Mouse (Mus musculus) liver, embryonic 12.5 days (tissue): ENCODE measurements around the gene Gm5134. TPM values are rescaled to one million over a fixed set of nuclear protein-coding genes. Genes with fewer than 3 reads are reported as not detected.
A peak's percentile ranks its signal among the peaks of the same experiment; 100 is the strongest.

Source experiments
- ATAC-seq: fragments of 200-750 bp; cut with Nextera tagmentation; 2 replicates; pipeline ENCODE4 v1.8.0; 2017; ENCODE audit warnings: moderate number of reproducible peaks, mild to moderate bottlenecking, moderate library complexity
- H3K27ac ChIP-seq: fragments of 300-500 bp; sonication (generic); 2 replicates; pipeline ENCODE4 v1.5.1; 2016; ENCODE audit warnings: mild to moderate bottlenecking
- H3K27me3 ChIP-seq: fragments of 300-500 bp; sonication (generic); replicated peaks from 2 replicates; pipeline ENCODE4 v1.6.1; 2016; ENCODE audit warnings: mild to moderate bottlenecking, moderate library complexity
- H3K36me3 ChIP-seq: fragments of 300-500 bp; sonication (generic); 2 replicates; pipeline ENCODE4 v1.6.1; 2016; ENCODE audit warnings: mild to moderate bottlenecking, moderate library complexity
- H3K4me1 ChIP-seq: fragments of 300-500 bp; sonication (generic); 2 replicates; pipeline ENCODE4 v1.6.1; 2016
- H3K4me2 ChIP-seq: fragments of 300-500 bp; sonication (generic); 2 replicates; pipeline ENCODE4 v1.6.1; 2016; ENCODE audit warnings: mild to moderate bottlenecking, moderate library complexity
- H3K4me3 ChIP-seq: fragments of 300-500 bp; sonication (generic); 2 replicates; pipeline ENCODE4 v1.5.1; 2016; ENCODE audit warnings: mild to moderate bottlenecking, moderate library complexity
- H3K9ac ChIP-seq: fragments of 300-500 bp; sonication (generic); 2 replicates; pipeline ENCODE4 v1.6.1; 2016; ENCODE audit warnings: mild to moderate bottlenecking, moderate library complexity
- H3K9me3 ChIP-seq: fragments of 300-500 bp; sonication (generic); replicated peaks from 2 replicates; pipeline ENCODE4 v1.6.1; 2016; ENCODE audit warnings: mild to moderate bottlenecking, moderate library complexity
- WGBS: fragments of 180-500 bp; shearing (Covaris S2); methylation state at CpG from one replicate; pipeline ENCODE4 v1.1.7; 2016; ENCODE audit not compliant: insufficient replicate concordance; 5-methylcytosine and 5-hydroxymethylcytosine counted together
- polyA plus RNA-seq: library from polyadenylated mRNA; unstranded; fragments of >200 nt; fragmentation: Nextera tagmentation; extraction: Ambion mirVana; gene quantifications from 2 replicates; pipeline ENCODE4 v1.2.1, GENCODE M21; 2016

Gene Gm5134
- polyA plus RNA-seq, 1 experiment from 2014 or later: 0.07 TPM

DNA sequence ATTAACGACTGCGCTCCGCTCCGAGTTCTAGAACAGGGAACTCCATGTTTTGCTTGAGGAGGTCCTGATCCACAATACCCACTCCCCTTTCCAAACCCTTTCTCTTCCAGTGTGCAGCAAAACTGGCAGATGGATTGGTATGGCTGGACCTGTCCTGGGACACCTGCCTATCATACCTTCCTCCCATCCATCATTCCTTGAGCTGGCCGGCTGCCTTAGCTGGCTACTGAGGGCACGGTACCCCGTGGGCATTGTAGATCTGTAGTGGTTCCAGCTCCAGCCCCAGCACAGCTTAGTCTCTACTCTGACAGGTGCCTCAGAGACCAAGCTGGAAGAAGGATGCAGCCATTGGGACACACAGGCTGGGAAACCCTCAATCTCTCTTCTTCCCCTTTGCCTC is 23.0 kb upstream of the Gm5134 start:
- ATAC-seq: no peak
- 31% methylated on average over 7 of the region's 7 CpGs for WGBS
- no peak overlapping the region for H3K9ac ChIP-seq
- H3K4me1 ChIP-seq: peaks cover 41% of the 10 kb centered on the region
- no peak overlapping the region for H3K4me3 ChIP-seq
- H3K9me3 ChIP-seq: no peaks in the 10 kb centered on the region
- no peaks in the 10 kb centered on the region for H3K36me3 ChIP-seq
- H3K4me2 ChIP-seq: peak overlapping the region; percentile 85
- H3K27me3 ChIP-seq: peaks cover 79% of the 10 kb centered on the region
- H3K27ac ChIP-seq: no peak overlapping the region

DNA sequence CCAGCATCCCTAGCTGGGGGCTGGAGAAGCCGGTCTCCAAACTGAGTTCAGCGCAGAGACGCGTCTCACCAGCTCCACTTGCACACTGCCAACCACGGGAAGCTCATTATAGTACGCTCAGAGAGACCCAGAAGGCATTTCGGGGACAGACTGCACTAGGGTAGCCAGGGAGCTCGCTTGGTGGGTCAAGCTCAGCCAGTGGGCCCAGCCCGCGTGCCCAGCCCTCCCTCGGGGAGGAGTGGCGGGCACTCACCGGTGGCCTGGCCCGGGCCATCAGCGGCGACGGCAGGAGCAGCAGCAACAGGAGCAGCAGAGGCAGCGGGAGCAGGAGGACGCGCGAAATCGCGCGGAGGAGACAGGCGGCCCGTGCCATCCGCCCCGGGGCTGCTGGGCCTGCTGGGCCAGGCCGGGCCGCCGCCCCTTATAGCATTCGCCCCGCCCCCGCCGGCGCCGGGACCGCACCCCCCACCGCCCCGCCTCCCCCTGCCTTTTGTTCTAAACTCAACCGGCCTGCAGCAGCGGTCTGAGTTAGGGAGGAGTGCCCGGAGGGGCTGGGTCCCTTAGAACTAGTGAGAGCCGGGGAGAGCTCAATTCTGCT is 22.1 kb upstream of the Gm5134 start:
- H3K4me2 ChIP-seq: peak overlapping the region; percentile 85
- peaks cover 50% of the 10 kb centered on the region for H3K4me1 ChIP-seq
- H3K36me3 ChIP-seq: peaks cover 5% of the 10 kb centered on the region
- no peaks in the 10 kb centered on the region for H3K9me3 ChIP-seq
- peak; percentile 20; the same call in 1 of the 2 replicates for ATAC-seq
- 2% methylated on average over 44 of the region's 44 CpGs for WGBS
- peak overlapping the region; percentile 65 for H3K9ac ChIP-seq
- H3K27me3 ChIP-seq: peaks cover 71% of the 10 kb centered on the region
- peak overlapping the region; percentile 57 for H3K4me3 ChIP-seq
- H3K27ac ChIP-seq: no peak overlapping the region

DNA sequence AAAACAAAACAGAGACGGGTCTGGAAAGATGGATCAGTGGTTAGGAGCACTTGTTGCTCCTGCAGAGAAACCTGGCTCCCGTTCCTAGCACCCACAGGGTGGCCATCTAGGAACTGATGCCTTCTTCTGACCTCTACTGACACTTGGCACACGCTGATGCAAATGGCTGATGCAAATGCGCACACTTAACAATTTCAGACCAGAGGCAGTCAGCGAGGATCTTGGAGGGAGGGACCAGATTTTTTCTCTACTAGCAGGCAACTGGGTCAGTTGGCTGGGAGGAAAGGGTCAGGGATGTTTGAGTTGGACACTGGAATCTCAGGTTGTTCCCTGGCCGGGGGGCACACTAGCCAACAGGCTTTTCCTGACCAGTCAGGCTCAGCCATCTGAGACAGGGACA is 21.4 kb upstream of the Gm5134 start, which contains the start of gene Chchd10:
Chchd10 (plus strand) TSS at position 240 of the 400 bp plus-strand sequence.
- Histone ChIP-seq H3K27me3 (peaks cover 64% of the 10 kb centered on the region), H3K9me3 (no peaks in the 10 kb centered on the region), H3K9ac (peak within 1 kb of the TSS; percentile 65), H3K4me1 (peaks cover 57% of the 10 kb centered on the region), H3K4me2 (peak within 1 kb of the TSS; percentile 85), H3K36me3 (peaks cover 13% of the 10 kb centered on the region), H3K4me3 (peak within 1 kb of the TSS; percentile 57), H3K27ac (no peak within 1 kb of the TSS)
- no peak for ATAC-seq
- WGBS: 36% methylated on average over 6 of the region's 6 CpGs

DNA sequence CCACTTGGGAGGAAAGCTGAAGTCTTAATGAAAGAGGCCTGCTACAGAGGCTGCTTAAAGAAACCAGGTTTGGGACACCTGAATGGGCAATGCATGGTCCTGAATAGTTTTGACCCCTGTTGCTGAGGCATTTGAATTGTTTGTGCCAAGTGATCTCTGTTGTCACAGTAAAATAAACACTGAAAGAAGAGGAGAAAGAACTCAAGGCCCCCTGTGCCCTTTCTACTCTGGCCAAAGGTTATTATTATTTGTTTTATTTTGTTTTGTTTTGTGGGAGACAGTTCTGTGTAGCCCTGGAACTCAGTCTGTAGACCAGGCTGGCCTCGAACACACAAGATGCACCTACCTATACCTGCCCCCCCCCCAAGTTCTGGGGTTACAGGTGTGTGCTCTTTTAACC is 19.3 kb upstream of the Gm5134 start:
- Histone ChIP-seq H3K4me2 (peak overlapping the region; percentile 94), H3K4me3 (peak overlapping the region; percentile 75), H3K4me1 (peaks cover 75% of the 10 kb centered on the region), H3K27me3 (peaks cover 43% of the 10 kb centered on the region), H3K27ac (no peak overlapping the region), H3K9ac (peak overlapping the region; percentile 83; the same call in 1 of the 2 replicates), H3K9me3 (no peaks in the 10 kb centered on the region), H3K36me3 (peaks cover 15% of the 10 kb centered on the region)
- no peak for ATAC-seq
- 61% methylated on average over 1 of the region's 1 CpGs for WGBS

DNA sequence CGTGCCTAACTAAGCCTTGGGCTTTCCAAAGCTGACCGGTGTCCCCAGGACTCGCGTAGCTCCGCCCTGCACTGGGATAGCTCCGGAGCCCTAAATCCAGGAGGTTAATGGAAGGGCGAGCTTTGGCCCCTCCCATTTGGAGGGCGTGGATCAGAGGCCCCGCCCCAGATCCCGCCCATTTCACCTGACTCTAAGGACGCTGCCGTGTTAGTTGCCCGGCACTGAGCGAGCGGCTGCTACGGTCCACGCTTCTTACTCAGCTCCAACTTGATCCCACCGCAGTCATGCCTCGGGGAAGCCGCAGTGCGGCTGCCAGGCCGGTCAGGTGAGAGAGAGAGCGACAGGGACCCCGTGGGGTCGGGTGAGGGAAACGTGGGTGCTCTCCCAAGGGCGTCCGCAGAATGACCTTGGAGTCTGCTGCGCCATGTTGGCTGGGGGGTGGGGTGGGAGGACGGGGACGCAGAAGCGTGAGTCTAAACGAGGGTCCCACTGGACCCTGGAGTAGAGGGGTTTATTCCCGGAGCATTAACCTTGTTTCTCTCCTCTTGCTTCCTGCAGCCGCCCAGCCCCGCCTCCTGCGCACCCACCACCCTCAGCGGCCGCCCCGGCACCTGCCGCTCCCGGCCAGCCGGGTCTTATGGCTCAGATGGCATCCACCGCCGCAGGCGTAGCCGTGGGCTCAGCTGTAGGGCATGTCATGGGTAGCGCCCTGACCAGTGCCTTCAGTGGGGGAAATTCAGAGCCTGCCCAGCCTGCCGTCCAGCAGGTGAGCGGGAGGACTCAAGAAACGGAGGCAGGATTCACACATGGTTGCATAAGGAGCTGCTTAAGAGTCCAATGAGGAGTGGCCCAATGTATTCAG is 18.4 kb upstream of the Gm5134 start, which contains the start of gene Mmp11:
Mmp11 (minus strand) TSS at position 817 of the 862 bp plus-strand sequence.
- Histone ChIP-seq H3K27me3 (peaks cover 33% of the 10 kb centered on the region), H3K4me2 (peak within 1 kb of the TSS; percentile 94), H3K27ac (peak within 1 kb of the TSS; percentile 95), H3K9me3 (no peaks in the 10 kb centered on the region), H3K4me1 (peaks cover 78% of the 10 kb centered on the region), H3K9ac (peak within 1 kb of the TSS; percentile 83), H3K4me3 (peak within 1 kb of the TSS; percentile 75), H3K36me3 (peaks cover 15% of the 10 kb centered on the region)
- 2% methylated on average over 51 of the region's 51 CpGs for WGBS
- ATAC-seq: peak; percentile 78

DNA sequence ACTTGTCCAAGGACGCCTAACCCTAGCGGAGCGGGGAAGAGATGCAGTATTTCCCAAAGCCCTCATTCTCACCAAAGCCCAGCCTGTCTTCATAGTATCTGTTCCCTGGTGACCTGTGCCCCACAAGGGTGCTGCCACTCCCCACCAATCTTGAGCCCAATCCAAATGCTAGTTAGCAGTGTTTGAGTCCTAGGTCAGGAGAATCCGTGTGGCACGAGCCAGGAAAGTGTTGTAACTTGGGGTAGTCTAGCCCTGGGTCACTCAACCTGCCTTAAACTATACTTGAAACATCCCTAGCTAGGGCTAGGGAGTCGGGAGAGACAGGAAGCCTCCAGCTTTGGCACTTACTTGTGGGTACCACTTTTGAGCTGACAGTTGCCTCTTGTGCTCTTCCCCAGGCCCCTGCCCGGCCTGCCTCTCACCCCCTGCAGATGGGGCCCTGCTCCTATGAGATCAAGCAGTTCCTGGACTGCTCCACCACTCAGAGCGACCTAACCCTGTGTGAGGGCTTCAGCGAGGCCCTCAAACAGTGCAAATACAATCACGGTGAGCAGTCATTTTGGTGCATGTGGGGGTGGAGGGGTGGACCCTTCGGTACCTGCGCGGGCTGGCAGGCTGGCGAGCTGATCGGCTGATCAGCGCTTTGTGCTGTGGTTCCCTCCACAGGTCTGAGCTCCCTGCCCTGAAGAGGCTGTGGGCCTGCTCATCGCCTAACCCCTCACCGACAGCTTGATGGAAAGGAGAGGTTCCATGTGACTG is 17.2 kb upstream of the Gm5134 start:
- no peak for ATAC-seq
- WGBS: 53% methylated on average over 18 of the region's 18 CpGs
- peaks cover 22% of the 10 kb centered on the region for H3K27me3 ChIP-seq
- H3K4me3 ChIP-seq: peak overlapping the region; percentile 75
- H3K27ac ChIP-seq: peak overlapping the region; percentile 95
- peak overlapping the region; percentile 83 for H3K9ac ChIP-seq
- H3K4me2 ChIP-seq: peak overlapping the region; percentile 94
- H3K36me3 ChIP-seq: peaks cover 15% of the 10 kb centered on the region
- H3K9me3 ChIP-seq: no peaks in the 10 kb centered on the region
- peaks cover 68% of the 10 kb centered on the region for H3K4me1 ChIP-seq

DNA sequence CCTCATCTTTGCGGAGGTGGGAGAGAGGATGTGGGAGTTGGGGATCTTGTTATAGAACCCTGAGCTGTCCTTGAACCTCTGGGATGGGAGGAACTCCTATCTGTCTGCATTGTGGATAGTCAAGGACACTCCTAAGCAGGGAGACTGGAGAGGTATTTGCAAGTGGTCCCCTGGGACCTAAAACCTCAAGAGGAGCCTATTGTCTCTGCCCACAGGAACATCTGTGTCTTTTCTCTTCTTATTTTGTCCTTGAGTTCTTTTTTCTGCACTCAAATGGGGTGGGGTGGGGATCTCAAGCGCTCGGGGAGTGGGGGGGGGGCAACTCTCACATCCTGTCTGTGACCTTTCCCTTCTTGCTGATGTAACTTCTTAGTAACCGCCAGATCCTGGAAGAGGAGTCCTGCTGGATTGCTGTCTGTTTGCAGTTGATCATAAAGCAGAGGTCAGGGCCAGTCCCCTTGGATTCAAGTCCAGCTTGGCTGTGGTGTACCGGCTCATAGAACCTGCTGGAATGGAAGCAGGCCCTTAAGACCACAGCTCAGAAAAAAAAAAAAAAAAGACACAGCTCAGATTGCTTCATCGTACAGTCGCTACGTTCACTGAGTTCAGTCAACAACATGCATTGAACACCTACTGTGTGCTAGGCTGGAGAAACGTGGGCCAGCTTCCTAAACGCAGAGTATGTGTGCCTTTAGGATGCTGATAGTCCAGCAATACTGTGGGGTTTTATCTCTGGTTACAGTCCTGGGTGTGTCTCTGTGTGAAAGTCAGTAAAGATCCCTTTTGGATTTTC is 16.3 kb upstream of the Gm5134 start:
- ATAC-seq: peak; percentile 70
- H3K27me3 ChIP-seq: peaks cover 12% of the 10 kb centered on the region
- H3K4me1 ChIP-seq: peaks cover 60% of the 10 kb centered on the region
- H3K9me3 ChIP-seq: no peaks in the 10 kb centered on the region
- peak overlapping the region; percentile 75 for H3K4me3 ChIP-seq
- peak overlapping the region; percentile 83 for H3K9ac ChIP-seq
- peak overlapping the region; percentile 95 for H3K27ac ChIP-seq
- H3K4me2 ChIP-seq: peak overlapping the region; percentile 94
- WGBS: 36% methylated on average over 10 of the region's 10 CpGs
- H3K36me3 ChIP-seq: peaks cover 15% of the 10 kb centered on the region

DNA sequence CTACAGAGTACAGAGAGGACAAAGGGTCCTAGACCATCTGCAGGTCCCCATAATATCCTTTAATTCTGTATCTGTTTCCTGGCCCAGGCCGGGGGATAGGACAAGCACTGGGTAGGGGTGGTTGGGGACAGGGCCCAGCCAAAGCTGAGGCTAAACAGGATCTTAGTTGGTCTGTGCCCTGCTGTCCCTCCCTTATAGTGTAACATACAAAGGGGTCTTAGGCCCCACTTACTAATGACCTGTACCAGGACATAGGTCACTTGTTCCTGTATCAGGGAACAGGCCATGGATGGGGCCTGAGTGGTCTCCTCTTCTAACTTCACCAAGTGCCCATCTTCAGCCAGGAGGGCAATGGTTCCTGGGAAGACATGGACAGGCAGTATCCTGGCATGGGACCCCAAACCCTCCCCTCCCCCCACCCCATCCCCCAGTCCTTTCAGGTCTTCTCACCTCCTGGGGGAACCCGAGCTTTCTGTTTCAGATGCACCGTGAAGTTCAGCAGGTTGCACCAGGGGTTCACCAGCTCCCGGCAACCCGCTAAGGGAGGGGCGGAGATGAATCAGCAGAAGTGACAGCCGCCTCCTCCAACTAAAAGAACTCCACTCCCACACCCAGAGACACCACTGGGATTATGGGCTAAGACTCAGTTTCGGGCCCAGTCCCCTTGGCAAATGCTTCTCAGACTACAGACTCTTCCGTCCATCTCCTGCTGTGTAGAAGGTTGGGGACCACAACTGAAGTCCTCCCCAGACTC is 14.7 kb upstream of the Gm5134 start:
- Histone ChIP-seq H3K4me3 (peak overlapping the region; percentile 75), H3K36me3 (peaks cover 15% of the 10 kb centered on the region), H3K9ac (peak overlapping the region; percentile 80), H3K27me3 (no peaks in the 10 kb centered on the region; the same call in 1 of the 2 replicates), H3K4me2 (peak overlapping the region; percentile 94), H3K9me3 (no peaks in the 10 kb centered on the region), H3K27ac (peak overlapping the region; percentile 95), H3K4me1 (peaks cover 60% of the 10 kb centered on the region)
- WGBS: 30% methylated on average over 9 of the region's 9 CpGs
- peak; percentile 82 for ATAC-seq

DNA sequence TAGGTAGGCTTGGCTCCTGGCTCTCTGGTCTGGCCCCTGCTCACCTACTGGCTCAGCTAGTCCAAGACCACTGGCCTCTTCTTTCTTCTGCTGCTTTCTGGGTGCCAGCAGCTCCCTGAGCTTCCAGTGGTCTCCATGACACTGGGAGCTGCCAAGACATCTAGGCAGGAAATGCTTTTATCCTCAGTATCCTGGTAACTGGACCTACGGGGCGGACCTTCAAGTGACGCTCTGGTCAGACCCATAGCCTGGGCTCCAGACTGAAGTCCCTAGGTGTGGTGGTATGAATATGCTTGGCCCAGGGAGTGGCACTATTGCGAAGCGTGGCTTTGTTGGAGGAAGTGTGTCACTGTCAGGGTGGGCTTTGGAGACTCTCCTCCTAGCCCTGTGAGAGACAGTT is 13.8 kb upstream of the Gm5134 start, which contains the start of gene Gm867:
Gm867 (minus strand) TSS at position 153 of the 400 bp plus-strand sequence.
- 73% methylated on average over 5 of the region's 5 CpGs for WGBS
- no peak for ATAC-seq
- H3K4me3 ChIP-seq: peak within 1 kb of the TSS; percentile 75
- H3K9me3 ChIP-seq: no peaks in the 10 kb centered on the region
- H3K4me2 ChIP-seq: peak within 1 kb of the TSS; percentile 94
- no peaks in the 10 kb centered on the region for H3K27me3 ChIP-seq
- H3K4me1 ChIP-seq: peaks cover 53% of the 10 kb centered on the region
- H3K36me3 ChIP-seq: peaks cover 15% of the 10 kb centered on the region
- peak within 1 kb of the TSS; percentile 80 for H3K9ac ChIP-seq
- H3K27ac ChIP-seq: peak within 1 kb of the TSS; percentile 95

DNA sequence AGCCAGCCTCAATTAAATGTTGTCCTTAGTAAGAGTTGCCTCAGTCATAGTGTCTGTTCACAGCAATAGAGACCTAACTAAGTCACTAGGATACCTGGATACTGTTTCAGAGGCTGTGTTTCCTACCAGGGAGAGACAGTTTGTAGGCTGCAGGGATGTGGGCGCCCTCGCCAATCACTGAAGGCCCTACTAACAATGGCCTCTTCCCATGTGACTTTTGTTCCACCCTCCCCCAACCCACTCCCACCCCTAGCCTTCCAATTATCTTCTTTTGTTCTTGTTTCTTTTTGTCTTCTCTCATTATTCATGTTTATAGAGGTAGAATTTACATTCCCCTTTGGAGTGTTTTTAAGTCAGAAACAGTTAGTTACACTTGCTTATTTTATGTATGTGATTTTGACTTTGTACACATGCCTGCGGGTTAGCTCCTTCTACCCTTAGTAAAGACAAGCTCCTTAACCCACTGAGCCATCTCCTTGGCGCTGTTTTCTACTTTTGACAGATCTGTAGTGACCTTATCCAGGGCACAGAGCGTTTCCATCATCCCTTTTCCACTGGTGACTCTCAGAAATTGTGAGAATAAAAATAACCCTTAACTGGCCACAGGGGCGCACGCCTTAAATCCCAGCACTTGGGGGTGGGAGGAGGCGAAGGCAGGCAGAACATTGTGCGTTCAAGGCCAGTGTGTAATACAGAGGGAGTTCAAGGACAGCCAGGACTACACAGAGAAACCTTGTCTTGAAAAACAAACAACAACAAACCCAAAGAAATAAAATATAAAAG is 13.1 kb upstream of the Gm5134 start:
- no peaks in the 10 kb centered on the region for H3K9me3 ChIP-seq
- H3K27me3 ChIP-seq: peaks cover 2% of the 10 kb centered on the region; the same call in 1 of the 2 replicates
- peak overlapping the region; percentile 95 for H3K27ac ChIP-seq
- no peak overlapping the region for H3K4me3 ChIP-seq
- 0 out of 2 replicates have a peak overlapping the region, but pooled peaks have one; percentile 94 for H3K4me2 ChIP-seq
- peaks cover 46% of the 10 kb centered on the region for H3K4me1 ChIP-seq
- H3K36me3 ChIP-seq: peaks cover 15% of the 10 kb centered on the region
- H3K9ac ChIP-seq: peak overlapping the region; percentile 18; the same call in 1 of the 2 replicates
- 68% methylated on average over 9 of the region's 9 CpGs for WGBS
- ATAC-seq: no peak
